Mouse (Mus musculus) T-cell, adult 2 months (primary cell): ENCODE results near the gene Hirip3.

ENCODE experiments used
- DNase-seq: peaks from one replicate; pipeline ENCODE4 v3.0.0; 2022; ENCODE audit warnings: low spot score

Hirip3 gene

DNA sequence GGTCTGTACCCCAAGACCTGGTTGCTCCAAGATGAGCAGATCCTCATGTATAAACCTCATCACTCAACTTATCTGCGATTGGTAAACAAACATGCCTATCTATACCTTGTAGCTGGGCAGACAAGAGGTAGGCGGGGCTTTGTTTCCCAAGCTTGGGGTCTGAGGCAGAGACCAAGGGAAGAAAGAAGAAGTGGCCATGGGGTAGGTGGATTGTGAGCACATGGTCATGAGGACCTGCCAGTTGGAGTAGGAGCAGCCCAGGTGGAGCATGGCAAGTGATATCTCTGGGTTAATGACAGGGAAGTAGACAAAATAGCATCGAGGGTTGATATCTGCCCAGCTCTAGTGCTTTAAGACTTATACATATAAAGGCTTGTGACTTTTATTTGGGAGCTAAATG lies 53.1 kb downstream of the Hirip3 start:
- no peak for DNase-seq
